Mouse (Mus musculus) bone marrow, adult 2 months (tissue): ENCODE measurements at regions not wholly inside any gene's neighbourhood (a gene's known extent, or its start where the extent isn't known, plus 50 kb on each side); places are given as distances from the start of the nearest gene placed in this dataset.

Experiments
- H3K27ac ChIP-seq: fragments of 200-500 bp; 2 replicates; pipeline ENCODE4 v1.5.1; 2012; ENCODE audit warnings: low read depth, mild to moderate bottlenecking, control low read depth, inconsistent platforms, low read length; ENCODE audit not compliant: control insufficient read depth, poor library complexity, insufficient read depth
- H3K4me1 ChIP-seq: fragments of 200-500 bp; 2 replicates; pipeline ENCODE4 v1.6.1; 2011; ENCODE audit warnings: low read length; ENCODE audit not compliant: control insufficient read depth, insufficient read depth
- H3K4me3 ChIP-seq: fragments of 200-500 bp; replicated peaks from 2 replicates; pipeline ENCODE3; 2011; ENCODE audit warnings: mild to moderate bottlenecking, low read depth, low read length, control low read depth; ENCODE audit not compliant: control insufficient read depth
- CTCF ChIP-seq: fragments of 200-500 bp; IDR thresholded peaks from 2 replicates; pipeline ENCODE4 v1.5.1; 2011; ENCODE audit warnings: low read length, control low read depth; ENCODE audit not compliant: control insufficient read depth, insufficient read depth
- POLR2A ChIP-seq: fragments of 200-500 bp; IDR thresholded peaks from 2 replicates; pipeline ENCODE4 v1.6.1; 2011; ENCODE audit warnings: low read depth, mild to moderate bottlenecking, control low read depth, low read length, borderline replicate concordance; ENCODE audit not compliant: control insufficient read depth
- WGBS: fragments of 180-500 bp; shearing (Covaris S2); methylation state at CpG from one replicate; pipeline ENCODE4 v1.1.7; 2018; 5-methylcytosine and 5-hydroxymethylcytosine counted together

DNA sequence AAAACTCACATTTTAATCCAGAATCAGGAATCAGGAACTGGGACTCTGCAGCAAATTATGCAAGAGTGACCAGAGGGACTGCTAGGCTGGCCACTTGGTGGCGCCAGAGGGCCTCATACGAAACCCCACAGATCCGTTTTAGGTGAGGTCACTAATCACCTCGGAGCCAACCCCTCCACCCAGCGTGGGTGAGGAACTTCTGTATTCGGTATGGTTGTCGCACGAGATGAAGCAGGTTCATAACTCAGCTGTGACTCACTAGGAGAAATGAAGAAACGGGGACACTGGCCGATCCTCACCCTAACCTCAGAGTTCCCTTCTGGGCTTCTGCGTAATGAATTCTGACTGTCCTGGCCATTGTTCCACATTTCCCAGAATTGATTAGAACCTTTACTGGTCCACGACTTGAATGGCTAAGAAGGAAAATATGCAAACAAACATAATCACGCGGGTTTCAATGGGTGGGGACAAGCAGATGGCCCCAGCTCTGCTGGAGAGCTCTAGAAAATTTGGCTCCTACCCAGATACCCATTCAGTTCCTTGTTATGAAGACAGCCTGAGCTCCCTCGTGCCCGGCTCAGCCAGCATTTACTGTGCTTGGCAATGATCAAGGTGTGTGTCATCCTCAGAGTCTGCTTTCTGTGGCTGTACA is 148.1 kb downstream of the Thbs2 start:
- WGBS, result 19% methylated on average over 16 of the region's 16 CpGs
- Histone ChIP-seq H3K4me1 (no peaks in the 10 kb centered on the region), H3K27ac (no peak overlapping the region), H3K4me3 (no peak overlapping the region)
- TF ChIP-seq POLR2A (no peak), CTCF (peak; percentile 52)

- Histone ChIP-seq H3K27ac (no peak overlapping the region), H3K4me3 (no peak overlapping the region), H3K4me1 (no peaks in the 10 kb centered on the region)
- no peak for TF ChIP-seq POLR2A
- TF ChIP-seq CTCF, result no peak
- 52% methylated on average over 4 of the region's 4 CpGs for WGBS
Observed at GRCm38 (mm10) chr17:14544343-14545002, 149.6 kb downstream of the Thbs2 start.

DNA sequence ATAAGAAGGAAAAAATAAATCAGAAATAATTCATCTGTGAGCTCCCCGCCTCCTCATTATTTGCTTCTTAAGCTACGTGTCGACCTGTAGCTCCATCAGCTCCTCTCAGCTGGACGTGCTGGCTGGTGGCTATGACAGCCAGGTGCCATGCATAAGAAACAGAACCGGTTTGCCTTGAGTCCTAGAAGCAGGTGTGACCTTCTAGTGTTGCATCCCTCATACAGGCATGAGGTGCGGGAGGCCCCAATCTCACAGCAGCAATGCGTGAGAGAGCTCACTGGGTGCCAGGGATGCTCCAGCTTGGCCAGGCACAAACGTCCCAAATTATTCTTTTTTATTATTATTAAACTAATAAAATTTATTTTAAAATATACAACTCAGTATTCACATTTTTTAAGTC is 153.0 kb downstream of the Thbs2 start:
- WGBS, result 77% methylated on average over 8 of the region's 8 CpGs
- TF ChIP-seq CTCF (no peak), POLR2A (no peak)
- Histone ChIP-seq H3K4me3 (no peak overlapping the region), H3K27ac (no peak overlapping the region), H3K4me1 (no peaks in the 10 kb centered on the region)

DNA sequence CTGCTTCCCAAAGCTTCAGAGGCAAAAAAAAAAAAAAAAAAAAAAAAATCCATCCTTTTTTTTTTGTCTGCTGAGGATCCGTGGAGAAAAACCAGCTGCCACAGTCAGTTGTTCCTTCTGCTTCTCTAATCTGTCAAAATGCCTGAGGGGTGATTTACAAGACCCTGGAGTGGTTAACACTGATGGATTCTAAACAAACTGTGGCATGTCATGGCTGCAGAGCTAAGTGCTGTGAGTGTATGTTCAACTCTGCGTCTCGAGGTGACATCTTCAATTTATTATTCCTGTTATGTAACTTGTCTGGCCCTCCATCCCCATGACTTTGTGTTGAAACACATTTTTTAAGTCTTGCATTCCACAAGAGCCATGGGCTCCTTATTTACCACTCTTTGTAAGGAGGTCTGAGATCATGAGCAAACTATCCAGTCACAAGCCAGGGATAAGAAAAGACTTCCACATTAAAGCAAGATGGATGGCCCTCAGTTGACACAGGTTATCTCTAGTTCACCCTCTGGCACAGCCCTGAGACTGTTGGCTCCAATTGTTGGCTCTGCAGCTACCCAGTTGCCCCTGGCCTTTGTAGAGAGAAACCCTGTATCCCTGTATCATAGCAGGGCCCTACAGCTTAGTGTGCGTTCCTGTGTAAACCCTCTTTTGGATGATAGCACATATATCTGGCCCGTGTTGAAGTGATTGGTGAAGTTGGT is 153.6 kb downstream of the Thbs2 start:
- no peaks in the 10 kb centered on the region for H3K4me1 ChIP-seq
- H3K27ac ChIP-seq, result no peak overlapping the region
- H3K4me3 ChIP-seq, result no peak overlapping the region
- TF ChIP-seq POLR2A (no peak), CTCF (no peak)
- 63% methylated on average over 5 of the region's 5 CpGs for WGBS

GRCm38 (mm10) chr17:14539651-14540050 is 154.4 kb downstream of the Thbs2 start:
- Histone ChIP-seq H3K4me3 (no peak overlapping the region), H3K4me1 (no peaks in the 10 kb centered on the region), H3K27ac (no peak overlapping the region)
- TF ChIP-seq CTCF, result no peak
- TF ChIP-seq POLR2A, result no peak
- 48% methylated on average over 3 of the region's 3 CpGs for WGBS

GRCm38 (mm10) chr17:14539191-14539590 is 154.8 kb downstream of the Thbs2 start:
- H3K4me3 ChIP-seq, result no peak overlapping the region
- no peak overlapping the region for H3K27ac ChIP-seq
- TF ChIP-seq CTCF (no peak), POLR2A (no peak)
- 69% methylated on average over 3 of the region's 3 CpGs for whole genome bisulfite sequencing
- no peaks in the 10 kb centered on the region for H3K4me1 ChIP-seq

- Histone ChIP-seq H3K27ac (no peak overlapping the region), H3K4me1 (no peaks in the 10 kb centered on the region), H3K4me3 (no peak overlapping the region)
- no peak for TF ChIP-seq CTCF
- TF ChIP-seq POLR2A, result no peak
- WGBS, result 66% methylated on average over 3 of the region's 3 CpGs
Observed at GRCm38 (mm10) chr17:14538527-14538926, 155.5 kb downstream of the Thbs2 start.

- 88% methylated on average over 4 of the region's 4 CpGs for WGBS
- H3K4me3 ChIP-seq, result no peak overlapping the region
- TF ChIP-seq POLR2A, result no peak
- no peak for TF ChIP-seq CTCF
- H3K4me1 ChIP-seq, result no peaks in the 10 kb centered on the region
- H3K27ac ChIP-seq, result no peak overlapping the region
Observed at GRCm38 (mm10) chr17:14532979-14533314, 161.1 kb downstream of the Thbs2 start.
